Mouse (Mus musculus) lung, postnatal 14 days (tissue): ENCODE results near the gene Baiap2.

Source experiments
- DNase-seq: peaks from one replicate; pipeline ENCODE4 v3.0.0; 2021

Gene Baiap2

DNA sequence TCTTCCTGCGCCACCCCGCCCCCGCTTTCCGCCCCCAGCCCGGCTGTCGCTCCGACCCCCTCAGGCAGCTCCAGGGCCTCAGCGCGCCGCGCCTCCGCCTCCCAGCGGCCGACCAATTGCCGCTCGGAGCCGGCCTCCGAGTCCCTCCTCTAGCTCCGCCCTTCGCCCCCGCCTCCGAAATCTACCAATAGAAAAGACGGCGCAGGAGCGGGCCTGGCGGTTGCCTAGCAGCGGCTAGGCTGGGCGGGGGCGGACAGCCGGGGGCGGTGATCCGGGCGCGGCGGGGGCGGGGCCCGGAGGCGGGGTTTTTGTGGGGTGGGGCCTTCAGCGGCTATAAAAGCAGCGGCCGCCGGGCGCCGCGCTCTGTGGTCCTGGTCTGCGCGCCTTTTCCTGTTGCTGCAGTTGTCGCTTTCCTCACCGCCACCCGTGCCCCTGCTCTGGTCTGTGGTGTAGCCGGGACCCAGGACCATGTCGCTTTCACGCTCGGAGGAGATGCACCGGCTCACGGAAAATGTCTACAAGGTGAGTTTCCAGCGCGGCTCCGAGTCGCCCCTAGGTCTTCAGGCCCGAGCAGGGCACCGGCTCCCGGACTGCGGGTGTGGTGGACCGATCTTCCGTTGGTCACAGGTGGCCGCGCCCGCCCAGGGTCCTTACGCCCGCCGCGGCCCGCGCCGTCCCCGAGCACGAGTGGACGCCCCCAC, at the start of gene Baiap2:
Gene Baiap2, plus strand, starts transcription at position 37 of the 701 bp plus-strand sequence.
- peak; percentile 99 for DNase-seq

DNA sequence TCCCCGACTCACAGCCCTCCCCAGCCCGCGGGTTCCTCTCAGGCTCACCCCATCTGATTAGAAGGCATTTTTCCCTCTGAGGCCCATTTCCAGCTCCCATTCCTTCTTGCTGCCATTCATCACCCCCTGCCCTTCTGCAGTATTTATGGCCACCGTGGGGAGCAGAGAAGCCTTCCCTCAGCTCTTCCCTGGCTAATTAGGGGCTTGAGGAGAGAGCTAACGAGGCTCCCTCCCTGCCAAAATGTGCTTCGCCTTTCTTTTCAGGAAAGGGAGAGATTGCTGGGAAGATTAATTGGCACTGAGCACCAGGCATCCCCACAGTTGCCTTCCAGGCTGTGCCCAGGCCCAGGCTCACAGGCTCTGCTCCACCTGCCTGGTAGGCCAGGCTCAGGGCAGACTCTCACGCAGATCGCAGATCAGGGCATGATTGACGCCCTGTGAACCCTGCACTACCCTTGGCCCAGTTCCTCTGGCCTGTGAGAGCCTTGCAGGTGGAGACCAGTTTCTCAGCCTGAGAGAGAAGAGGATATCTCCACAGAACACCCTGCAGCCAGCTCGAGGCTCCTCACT, 48.8 kb upstream of the Baiap2 start:
- DNase-seq = no peak

DNA sequence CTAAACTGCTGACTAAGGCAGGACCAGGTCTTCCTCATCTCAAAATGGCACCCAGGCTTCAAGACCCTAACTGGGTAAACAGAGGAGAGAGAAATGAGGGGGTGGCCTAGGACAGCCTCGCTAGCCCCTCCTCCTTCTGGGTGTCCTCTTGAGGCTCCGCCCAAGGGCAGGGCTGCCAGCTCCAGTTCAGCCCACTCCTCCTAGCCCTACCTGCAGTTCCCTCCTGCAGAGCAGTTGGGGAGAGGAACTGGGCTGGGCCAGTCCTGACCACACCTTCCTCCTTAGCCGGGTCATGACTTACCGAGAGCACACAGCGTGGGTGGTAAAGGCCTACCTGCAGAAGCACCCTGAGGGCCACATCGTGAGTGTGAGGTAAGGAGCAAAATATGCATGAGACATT, 47.9 kb upstream of the Baiap2 start:
- DNase-seq = no peak

DNA sequence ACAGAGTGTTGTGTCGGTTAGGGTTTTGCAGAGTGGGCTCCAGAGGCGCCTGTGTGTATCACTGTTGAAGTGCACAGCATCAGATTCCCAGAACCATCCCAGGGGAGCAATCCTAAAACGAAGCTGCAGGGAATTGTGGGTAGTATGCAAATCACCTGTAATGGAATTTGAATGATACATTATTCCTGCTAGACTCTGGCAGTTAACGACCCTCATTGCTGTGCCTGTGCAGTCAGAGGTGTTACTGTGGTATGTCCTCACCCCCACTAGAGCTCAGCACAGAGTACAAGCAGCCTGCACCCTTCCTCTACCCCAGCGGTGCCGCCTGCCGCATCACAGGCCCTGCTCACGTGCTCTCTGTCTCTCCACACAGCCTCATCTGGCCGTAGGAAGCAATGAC, 45.5 kb upstream of the Baiap2 start:
- no peak for DNase-seq

DNA sequence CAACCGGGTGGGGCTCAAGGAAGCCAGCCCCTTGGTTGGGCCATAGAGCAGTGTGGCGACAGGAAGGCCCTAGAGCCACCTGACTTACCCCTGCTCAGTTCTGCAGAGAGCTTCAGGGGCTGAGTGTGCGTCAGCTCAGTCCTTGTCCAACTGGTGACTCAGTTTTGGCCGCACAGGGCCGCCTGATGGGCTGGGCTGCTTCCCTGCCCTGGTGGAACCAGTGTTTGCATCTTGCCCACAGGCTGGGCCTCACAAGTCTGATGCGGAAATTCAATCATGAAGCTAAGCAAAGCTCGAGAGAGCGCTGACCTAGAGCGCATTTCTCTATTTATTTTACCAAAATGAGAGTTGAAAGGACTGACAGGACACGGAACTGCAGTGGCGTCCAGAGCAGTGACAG, 43.6 kb upstream of the Baiap2 start:
- no peak for DNase-seq

DNA sequence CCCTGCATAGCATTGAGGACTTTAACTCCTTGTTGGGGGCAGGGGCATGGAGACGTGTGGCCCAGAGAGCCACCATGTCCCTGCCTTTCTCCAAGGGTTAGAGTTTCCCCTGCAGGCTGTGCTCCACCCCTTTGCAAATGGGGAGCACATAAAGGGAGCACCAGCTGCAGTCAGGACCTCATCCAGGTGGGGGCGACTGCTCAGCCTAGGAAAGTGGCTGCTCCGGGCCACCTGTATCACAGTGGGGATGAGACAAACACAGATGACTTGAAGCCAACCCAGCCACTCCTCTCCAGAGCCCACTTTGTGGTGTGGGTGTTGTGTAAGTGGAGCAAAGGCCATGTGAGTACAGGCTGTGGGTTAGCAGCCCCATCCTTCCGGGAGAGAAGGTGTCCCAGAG, 41.4 kb upstream of the Baiap2 start:
- no peak for DNase-seq

DNA sequence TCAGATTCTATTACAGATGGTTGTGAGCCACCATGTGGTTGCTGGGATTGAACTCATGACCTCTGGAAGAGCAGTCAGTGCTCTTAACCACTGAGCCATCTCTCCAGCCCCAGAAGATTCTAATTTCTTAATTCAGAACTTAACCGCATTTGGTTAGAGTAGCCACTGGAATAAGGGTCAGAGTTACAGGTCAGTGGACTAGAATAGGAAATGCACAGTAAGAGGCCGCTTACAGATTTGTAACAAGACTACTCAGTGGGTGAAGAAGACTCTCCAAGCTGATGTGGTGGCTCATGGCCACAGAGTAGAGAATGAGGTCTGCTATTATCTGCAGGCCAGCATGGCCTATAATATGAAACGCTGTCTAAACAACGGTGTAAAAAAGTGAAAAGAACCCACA, 39.7 kb upstream of the Baiap2 start:
- DNase-seq = no peak

DNA sequence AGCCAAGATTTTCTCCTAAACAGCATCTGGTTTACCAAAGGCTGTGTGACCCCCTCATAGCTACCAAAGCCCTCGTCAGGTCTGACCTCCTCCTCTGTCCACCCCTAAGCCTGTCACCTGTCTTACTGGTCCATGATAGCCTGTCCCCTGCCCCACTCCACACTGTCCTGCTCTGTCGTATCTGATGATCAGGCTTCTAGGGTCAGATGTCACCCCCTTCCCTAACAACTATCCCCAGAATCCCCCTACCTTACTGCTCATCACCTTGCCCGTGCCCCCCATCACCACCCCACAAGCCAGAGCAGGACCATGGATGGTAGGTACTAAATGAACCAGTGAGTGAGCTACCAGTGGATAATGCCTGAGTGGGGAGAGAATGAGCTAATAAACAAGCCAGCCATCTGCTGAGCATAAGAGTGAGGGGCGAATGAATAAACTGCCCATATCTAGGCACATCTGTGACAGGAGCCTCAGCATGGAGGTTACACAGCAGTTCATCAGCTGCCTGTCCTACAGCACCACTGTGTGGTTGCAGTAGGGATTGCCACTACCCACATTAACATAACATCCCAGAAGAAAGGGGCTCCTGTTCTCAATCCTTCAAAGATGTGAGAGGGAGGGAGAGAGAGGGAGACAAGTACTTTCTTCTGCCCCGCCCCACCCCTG, 37.8 kb upstream of the Baiap2 start:
- DNase-seq = peak; percentile 76

DNA sequence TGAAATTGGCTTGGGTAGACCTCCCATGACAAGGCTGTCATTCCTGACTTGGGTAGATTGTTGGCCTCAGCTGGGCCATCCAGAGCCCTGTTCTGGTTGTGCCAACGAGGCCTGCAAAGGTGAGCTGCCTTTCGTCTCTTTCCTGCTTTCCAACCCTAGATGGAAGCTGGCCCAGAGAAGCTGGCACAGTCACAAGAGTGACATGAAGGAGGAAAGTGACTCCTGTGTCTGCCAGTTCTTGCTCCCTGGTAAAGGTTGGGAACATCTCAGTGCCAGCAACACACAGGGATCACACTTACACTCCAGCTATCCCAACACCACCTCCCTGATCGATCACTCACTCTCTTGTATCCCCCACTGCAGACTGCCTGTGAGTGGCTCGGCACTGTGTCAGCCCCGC, 36.8 kb upstream of the Baiap2 start:
- no peak for DNase-seq

DNA sequence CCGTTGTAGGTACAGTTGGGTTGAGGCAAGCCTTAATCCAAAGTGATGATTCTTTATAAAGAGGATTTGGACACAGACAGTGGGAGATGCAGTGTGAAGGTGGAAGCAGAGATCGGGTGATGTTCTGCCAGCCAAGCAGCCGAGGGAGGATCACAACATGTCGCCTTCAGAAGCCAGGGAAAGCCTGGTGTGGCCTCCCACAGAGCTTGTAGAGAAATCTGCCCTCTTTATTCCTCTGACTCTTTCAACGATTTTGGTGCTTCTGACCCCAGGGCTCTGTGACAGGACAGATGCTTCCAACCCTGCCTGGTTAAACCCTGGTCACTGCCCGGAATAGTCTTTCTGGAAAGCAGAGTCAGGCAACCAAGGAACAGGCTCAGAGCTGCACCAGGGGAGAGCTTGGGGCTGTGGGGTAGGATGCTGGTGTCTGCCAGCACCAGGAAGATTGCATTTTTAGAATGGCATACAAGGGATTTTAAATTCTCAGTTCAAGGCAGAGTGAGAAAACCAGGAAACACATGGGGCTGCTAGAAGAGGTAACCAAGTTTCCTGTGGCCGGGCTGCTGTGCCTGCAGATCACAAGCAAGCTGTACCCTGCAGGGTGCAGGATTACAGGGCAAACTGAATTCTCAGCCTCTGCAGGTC, 35.4 kb upstream of the Baiap2 start:
- DNase-seq = no peak

DNA sequence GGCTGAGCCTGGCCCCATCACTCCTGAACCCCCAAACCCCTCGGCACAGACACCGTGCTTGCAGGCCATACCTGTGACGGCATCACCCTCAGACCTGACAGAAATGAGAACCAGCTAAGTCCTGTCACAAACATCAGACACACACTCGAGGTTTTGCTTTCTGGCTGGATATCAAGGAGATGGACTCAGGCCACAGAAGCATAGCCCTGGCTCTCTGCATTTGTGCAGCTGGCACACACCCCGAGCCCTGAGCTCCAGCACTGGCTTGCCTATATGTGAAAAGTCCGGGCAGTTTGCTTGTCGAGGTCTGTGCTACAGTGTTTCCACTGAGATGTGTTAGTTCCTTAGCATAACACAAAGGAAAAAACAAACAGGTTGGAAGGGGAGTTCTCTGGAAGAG, 34.9 kb upstream of the Baiap2 start:
- no peak for DNase-seq

DNA sequence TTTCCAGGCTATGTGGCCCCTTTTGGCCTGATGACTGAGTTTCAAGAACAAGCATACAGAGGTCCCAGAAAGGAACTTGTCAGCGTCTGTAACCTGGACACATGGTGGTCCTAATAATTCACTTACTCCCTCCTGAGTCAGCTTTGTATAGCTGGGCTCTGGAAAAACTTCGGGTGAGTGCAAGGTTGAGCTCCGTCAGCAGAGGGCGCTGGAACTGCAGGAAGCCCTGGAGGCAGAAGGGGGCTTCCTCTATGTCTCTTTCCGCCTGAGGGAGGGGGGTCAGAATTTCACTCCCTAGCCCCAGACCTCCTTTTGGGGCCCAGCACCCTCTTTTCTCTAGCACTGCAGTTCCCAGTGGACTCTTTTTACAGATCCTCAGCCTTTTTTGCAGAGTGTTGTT, 33.1 kb upstream of the Baiap2 start:
- DNase-seq = peak; percentile 83

DNA sequence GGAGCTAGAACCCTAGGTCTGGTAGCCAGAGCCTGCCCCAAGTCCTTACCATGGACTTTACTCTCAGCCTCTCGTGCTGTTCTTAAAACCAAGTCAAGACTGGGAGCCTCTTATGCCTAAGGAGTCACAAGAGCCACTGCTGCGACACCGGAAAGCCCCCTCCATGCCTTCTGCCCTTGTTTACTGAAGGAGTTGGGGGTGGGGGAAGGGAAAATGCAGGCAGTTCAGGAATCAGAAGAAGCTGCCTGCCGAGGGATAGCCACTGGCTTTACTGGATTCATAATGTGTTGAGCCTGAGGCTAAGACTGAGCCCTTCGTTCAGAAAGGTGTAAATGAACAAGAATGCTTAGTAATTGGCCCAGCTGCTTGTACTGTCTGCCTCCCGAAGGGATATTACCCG, 29.7 kb upstream of the Baiap2 start:
- no peak for DNase-seq

DNA sequence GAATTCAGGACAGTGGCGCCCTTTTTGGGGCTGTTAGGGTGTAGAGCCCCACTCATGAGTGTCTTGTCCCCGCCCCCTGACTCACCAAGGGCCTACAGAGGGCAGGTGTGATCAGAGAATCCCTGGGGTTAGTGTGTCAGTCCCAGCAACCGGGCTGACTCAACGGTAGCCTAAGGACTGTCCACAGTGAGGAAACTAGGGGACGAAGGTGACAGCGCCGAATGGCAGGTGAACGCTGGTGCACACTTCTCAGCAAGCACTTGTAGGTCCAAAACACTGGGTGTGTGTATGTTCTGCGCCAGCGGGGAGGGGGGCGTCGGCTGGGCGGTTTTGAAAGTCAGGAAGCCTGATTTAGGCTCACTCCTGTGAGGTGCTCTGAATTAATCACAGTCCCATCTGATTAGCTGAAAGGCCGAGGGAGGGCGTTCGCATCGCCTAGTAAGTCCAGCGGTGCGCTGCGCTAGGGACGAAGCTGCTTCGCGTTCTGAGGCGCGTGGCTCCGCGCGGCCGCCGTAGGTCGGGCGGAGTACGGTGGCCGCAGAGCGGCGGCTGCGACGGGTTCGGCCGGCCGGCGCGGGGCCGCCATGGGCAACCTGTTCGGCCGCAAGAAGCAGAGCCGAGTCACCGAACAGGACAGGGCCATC, 29.1 kb upstream of the Baiap2 start, which contains the start of gene Chmp6:
Gene Chmp6, plus strand, starts transcription at position 151 of the 644 bp plus-strand sequence.
- DNase-seq = peak; percentile 90

DNA sequence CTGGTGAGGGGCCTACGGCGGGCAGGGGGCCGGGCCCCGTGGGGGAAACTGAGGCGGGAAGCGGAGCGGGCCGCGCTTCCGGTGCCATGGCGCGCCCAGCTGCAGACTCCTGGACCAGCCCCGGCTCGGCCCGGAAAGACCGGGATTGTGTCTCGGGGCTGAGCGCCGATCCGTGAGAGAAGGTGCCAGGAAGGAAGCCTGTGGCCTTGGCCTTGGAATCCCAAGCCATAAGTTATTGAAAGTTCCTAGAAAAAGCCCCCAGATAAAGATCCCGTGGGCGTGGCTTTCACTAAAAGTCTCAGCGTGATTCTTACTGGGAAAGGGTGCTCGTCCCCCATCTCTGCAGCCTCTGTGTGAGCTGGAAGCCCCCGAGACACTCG, 28.6 kb upstream of the Baiap2 start:
- no peak for DNase-seq

DNA sequence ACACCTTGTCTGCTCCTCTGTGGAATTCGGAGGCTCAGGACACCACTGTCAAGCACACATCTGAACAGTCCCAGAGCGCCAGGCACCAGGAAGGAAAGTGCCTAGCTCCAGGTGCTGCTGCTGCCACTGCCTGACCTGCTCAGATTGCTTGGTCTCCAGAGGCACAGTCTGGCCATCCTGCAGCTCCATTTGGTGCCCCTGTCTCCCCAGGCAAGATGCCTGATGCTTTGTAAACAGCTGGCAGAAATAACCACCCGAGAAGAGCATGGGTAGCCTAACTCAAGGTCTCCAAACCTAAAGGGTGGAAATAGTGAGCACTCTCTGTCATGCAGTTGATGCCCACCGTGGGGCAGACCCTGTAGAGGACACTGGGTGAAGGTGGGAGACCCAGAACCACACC, 28.2 kb upstream of the Baiap2 start:
- DNase-seq = no peak

DNA sequence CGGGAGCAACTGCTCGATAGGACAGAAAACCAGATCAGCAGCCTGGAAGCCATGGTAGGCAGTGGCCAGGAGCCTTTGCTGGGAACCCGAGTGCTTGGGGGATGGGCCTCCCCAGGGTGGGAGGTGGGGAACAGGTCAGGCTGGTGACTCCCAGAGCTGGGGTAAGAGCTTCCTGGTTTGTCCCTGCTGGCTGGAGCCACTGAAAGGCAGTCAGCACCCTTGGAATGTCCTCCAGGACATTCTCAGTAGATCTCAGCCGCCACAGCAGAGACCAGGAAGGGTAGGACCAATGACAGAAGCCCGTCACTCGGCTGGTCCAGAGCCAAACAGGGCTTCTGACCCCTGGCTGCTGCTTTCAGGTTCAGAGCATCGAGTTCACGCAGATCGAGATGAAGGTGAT, 26.9 kb upstream of the Baiap2 start:
- no peak for DNase-seq

DNA sequence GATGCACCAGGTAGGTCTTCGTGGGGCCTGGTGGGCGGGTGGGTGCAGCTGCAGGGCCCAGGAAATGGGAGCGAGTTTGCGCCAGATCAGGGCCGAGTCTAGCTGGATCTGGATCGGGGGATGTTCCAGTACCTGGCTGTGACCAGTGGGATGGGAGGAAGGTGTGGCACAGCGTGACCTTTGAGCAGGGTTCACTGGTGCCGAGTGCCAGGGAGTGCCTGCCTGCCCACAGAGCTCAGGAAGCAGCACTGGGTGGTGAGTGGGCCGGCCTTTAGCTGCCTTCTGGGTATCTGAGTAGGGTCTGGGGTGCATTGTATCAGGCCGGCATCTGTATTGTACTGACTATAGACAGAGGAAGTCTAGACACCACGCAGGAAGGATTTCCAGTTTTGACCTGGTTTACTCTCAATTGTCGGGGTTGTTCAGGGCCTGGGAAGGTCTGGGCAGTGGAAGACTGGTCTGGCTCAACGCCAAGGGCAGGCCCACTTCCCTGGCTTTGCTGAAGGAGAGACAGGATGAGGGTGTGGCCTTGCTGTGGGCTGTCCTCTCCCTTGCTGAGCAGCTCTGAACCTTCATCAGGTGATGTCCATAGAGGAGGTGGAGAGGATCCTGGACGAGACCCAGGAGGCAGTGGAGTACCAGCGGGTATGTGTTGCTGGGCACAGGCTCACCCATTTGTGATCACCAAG, 26.3 kb upstream of the Baiap2 start:
- peak; percentile 78 for DNase-seq

DNA sequence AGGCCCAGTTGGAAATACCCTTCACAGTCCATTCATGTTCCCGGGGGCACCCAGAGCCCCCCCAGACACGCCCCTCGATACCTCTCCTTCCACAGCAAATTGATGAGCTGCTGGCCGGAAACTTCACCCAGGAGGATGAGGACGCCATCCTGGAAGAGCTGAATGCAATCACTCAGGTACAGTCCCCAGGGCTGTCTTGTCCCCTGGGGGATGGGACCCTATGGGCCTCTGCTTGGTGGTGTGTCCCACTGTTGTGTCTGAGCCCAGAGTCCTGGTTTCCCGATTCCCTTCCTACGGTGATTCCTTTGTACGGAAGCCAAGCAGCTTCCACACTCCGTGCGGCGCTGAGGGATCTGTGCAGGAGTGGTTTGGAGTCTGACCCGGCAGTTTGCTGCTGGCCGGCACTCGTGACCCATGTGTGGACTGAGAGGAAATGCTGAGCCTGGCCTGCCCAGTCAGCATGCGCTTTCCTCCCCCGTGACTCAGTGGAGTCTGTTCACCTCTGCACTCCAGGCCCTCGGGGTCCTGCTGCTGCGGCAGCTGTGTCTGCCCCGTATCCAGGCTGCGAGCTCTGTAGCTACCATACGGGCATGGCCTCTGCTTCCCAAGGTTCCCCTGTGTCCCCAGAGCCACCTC, 25.6 kb upstream of the Baiap2 start:
- no peak for DNase-seq

DNA sequence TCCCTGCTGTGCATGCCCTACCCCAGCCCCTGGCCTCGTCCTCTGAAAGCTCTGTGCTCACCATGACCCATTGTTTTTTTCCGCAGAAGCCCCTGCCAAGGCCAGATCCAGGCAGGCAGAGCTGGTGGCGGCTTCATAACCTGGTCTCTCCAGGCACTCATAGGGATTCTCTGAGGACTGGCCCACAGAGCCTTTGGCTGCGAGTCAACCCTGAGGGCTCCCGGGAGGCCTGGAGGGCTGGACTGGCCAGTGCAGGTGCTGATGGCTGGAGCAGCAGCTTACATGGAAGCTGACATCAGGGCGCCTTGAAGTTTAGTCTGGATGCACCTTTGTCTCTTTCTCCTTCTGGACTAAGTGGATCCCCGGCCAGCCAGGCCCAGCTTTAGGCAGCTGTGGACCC, 24.0 kb upstream of the Baiap2 start:
- no peak for DNase-seq

DNA sequence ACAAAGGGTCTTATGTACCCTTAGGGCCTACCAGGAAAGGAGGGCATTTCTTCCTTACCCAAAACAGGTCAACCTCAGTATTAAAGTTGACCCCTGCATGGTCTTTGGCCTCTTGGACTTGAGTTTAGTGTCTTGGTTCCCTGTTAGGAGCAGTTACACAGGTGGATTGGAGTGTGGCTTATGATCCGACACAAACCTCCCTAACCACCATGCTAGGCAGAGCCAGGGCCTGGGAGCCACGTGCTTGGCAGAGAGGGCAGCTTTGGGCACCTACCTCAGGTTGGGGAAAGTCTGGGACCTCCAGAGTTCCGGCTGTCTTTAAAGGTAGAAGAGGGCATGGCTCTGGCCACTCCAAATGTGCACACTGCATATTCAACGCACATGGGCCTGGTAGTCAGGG, 23.1 kb upstream of the Baiap2 start:
- DNase-seq = no peak

DNA sequence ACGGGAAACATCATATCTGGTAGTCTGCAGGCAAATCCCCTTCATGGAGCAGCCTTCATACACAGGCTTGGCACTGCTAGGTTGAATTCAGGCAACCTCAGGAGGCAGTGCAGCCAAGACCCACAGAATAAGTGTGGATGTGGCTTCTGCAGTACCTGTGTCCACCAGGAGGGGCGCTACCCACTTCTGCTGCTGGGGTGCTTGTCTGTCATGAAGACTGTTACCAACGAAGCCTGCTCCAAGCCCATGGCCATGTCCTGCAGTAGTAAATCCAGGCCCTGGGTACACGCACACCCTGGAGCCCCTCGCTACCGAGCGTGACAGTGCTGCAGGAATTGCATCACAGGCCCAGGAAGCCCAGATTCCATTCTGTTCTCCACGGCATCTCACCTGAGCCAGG, 22.7 kb upstream of the Baiap2 start:
- peak; percentile 78 for DNase-seq
